Mouse (Mus musculus): ENCODE results near the gene P3h2. TPM values are rescaled to one million over a fixed set of nuclear protein-coding genes. Genes with fewer than 3 reads are reported as not detected.

The P3h2 gene
- polyA plus RNA-seq, 1 experiment from 2014 or later = 4.6 TPM

- Histone ChIP-seq H3K27me3 (ENCODE audit: control insufficient read depth, insufficient read depth, low read length) (no peaks in the 10 kb centered on the region), H3K9me3 (ENCODE audit: control insufficient read depth, low read length) (no peaks in the 10 kb centered on the region), H3K4me3 (ENCODE audit: low read depth, low read length) (no peak overlapping the region), H3K27ac (ENCODE audit: low read depth, low read length) (no peak overlapping the region), H3K9ac (ENCODE audit: low read length) (no peak overlapping the region), H3K4me2 (ENCODE audit: low read depth) (no peak overlapping the region), H3K36me3 (ENCODE audit: control insufficient read depth, insufficient read depth, low read length) (no peaks in the 10 kb centered on the region), H3K4me1 (ENCODE audit: control insufficient read depth, insufficient read depth, low read length) (no peaks in the 10 kb centered on the region)
- WGBS = 81% methylated on average over 1 of the region's 1 CpGs
- ATAC-seq (ENCODE audit: insufficient read depth, low FRiP score, low TSS enrichment) (no peak), DNase-seq (ENCODE audit: low spot score) (no peak)
Observed at GRCm38 (mm10) chr16:25948067-25948466, 157.5 kb downstream of the P3h2 start.

DNA sequence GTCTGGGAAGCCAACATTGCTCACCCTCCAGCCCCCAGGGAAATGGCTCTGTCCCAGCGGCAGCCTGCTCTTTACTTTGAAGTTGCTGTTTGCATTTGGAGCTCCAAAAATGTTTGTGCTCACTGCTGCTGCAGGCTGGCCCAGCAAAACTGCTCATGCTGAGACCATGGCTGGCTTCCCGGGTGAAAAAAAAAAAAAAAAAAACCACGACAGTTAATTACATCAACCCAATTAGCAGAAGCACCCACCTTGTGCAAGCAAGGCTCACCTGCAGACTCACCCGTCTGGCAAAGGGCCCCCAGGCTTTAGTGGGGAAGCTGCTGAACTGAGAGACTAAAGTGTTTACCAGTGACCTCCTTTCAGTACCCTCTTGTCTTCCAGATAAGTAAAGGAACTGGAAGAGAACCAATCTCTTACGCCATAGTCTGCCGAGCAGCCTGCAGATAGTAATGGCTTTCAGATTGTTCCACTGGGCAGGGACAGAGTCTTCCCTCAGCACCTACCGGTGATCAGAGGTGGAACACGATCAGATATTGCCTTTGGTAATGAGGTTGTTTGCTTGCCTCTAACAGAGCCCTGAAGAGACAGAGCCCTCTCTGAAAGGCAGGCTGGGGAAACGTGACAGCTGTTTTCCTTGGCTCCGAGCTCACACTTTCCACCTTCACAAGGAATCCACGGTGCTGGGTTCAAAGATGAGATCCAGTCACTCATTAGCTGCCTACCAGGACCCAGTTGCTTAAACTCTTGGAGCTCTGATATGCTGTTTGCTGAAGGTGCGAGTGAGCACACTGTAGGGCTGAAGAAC lies 160.2 kb downstream of the P3h2 start:
- Histone ChIP-seq H3K4me3 (ENCODE audit: low read depth, low read length) (no peak overlapping the region), H3K36me3 (ENCODE audit: control insufficient read depth, insufficient read depth, low read length) (no peaks in the 10 kb centered on the region), H3K27ac (ENCODE audit: low read depth, low read length) (no peak overlapping the region), H3K9me3 (ENCODE audit: control insufficient read depth, low read length) (no peaks in the 10 kb centered on the region), H3K9ac (ENCODE audit: low read length) (no peak overlapping the region), H3K27me3 (ENCODE audit: control insufficient read depth, insufficient read depth, low read length) (no peaks in the 10 kb centered on the region), H3K4me2 (ENCODE audit: low read depth) (no peak overlapping the region), H3K4me1 (ENCODE audit: control insufficient read depth, insufficient read depth, low read length) (no peaks in the 10 kb centered on the region)
- no peak for DNase-seq (ENCODE audit: low spot score)
- 67% methylated on average over 12 of the region's 12 CpGs for WGBS
- ATAC-seq (ENCODE audit: insufficient read depth, low FRiP score, low TSS enrichment) = no peak

- WGBS = 74% methylated on average over 4 of the region's 4 CpGs
- DNase-seq (ENCODE audit: low spot score) = no peak
Observed at GRCm38 (mm10) chr16:25942261-25942660, 163.3 kb downstream of the P3h2 start.

DNA sequence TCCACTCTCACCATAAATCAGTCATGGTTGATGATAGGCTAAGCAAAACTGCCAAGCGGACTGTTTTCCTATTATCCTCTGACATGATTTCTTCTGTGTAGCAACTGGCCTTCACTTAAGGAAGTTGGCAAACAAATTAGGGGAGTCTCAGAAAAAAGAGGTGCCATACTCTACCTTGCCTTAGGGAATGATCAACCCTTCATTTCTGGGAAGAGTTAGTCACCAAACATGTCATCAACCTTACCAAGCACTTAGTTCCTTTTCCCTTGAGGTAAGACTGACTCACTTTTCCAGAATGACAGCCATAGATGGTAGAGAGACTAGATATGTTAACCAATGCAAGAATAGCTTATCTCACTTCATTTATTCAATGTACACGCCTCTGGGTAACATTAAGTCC lies 171.4 kb downstream of the P3h2 start:
- Histone ChIP-seq H3K36me3 (ENCODE audit: control insufficient read depth, insufficient read depth, low read length) (no peaks in the 10 kb centered on the region), H3K9ac (ENCODE audit: low read length) (no peak overlapping the region), H3K27ac (ENCODE audit: low read depth, low read length) (no peak overlapping the region), H3K4me3 (ENCODE audit: low read depth, low read length) (no peak overlapping the region), H3K9me3 (ENCODE audit: control insufficient read depth, low read length) (no peaks in the 10 kb centered on the region), H3K4me1 (ENCODE audit: control insufficient read depth, insufficient read depth, low read length) (no peaks in the 10 kb centered on the region), H3K4me2 (ENCODE audit: low read depth) (no peak overlapping the region), H3K27me3 (ENCODE audit: control insufficient read depth, insufficient read depth, low read length) (no peaks in the 10 kb centered on the region)
- ATAC-seq (ENCODE audit: insufficient read depth, low FRiP score, low TSS enrichment) (no peak), DNase-seq (ENCODE audit: low spot score) (no peak)
- 75% methylated on average over 2 of the region's 2 CpGs for WGBS

More at GRCm38 (mm10) chr16:25942261-25942660, 163.3 kb downstream of the P3h2 start:
- Histone ChIP-seq H3K27ac (ENCODE audit: low read depth, low read length) (no peak overlapping the region), H3K36me3 (ENCODE audit: control insufficient read depth, insufficient read depth, low read length) (no peaks in the 10 kb centered on the region), H3K9me3 (ENCODE audit: control insufficient read depth, low read length) (no peaks in the 10 kb centered on the region), H3K4me2 (ENCODE audit: low read depth) (no peak overlapping the region), H3K27me3 (ENCODE audit: control insufficient read depth, insufficient read depth, low read length) (no peaks in the 10 kb centered on the region), H3K4me1 (ENCODE audit: control insufficient read depth, insufficient read depth, low read length) (no peaks in the 10 kb centered on the region), H3K4me3 (ENCODE audit: low read depth, low read length) (no peak overlapping the region), H3K9ac (ENCODE audit: low read length) (no peak overlapping the region)
- no peak for ATAC-seq (ENCODE audit: insufficient read depth, low FRiP score, low TSS enrichment)

DNA sequence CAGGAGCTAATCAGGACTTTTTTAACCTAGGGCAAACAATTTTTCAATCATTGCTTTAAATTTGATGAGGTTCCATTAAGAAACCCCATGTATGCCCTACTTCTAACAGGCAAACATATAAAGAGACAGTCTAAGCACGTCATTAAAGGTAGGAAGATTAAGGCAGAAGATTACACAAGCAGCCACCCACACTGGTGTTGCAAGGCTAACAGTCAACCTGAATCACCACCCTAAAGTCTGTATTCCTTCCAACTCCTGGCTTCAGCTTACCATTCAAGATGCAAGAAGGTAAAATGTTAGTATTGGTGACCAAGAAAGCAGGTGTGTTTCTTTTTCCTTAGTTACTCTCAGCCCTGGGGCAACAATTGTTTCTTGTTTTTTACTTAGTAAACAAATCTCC lies 193.4 kb downstream of the P3h2 start:
- H3K4me1 ChIP-seq (ENCODE audit: control insufficient read depth, insufficient read depth, low read length) = no peaks in the 10 kb centered on the region
- 81% methylated on average over 1 of the region's 1 CpGs for WGBS

More for the DNA sequence above, 193.4 kb downstream of the P3h2 start:
- ATAC-seq (ENCODE audit: insufficient read depth, low FRiP score, low TSS enrichment) (no peak), DNase-seq (ENCODE audit: low spot score) (no peak)
- Histone ChIP-seq H3K27me3 (ENCODE audit: control insufficient read depth, insufficient read depth, low read length) (no peaks in the 10 kb centered on the region), H3K4me3 (ENCODE audit: low read depth, low read length) (no peak overlapping the region), H3K9me3 (ENCODE audit: control insufficient read depth, low read length) (no peaks in the 10 kb centered on the region), H3K27ac (ENCODE audit: low read depth, low read length) (no peak overlapping the region), H3K4me2 (ENCODE audit: low read depth) (no peak overlapping the region), H3K36me3 (ENCODE audit: control insufficient read depth, insufficient read depth, low read length) (no peaks in the 10 kb centered on the region), H3K9ac (ENCODE audit: low read length) (no peak overlapping the region)
